Mouse (Mus musculus): ENCODE measurements around the gene Prc1. TPM values are rescaled to one million over a fixed set of nuclear protein-coding genes. Genes with fewer than 3 reads are reported as not detected.

Gene Prc1
- polyA plus RNA-seq, 2 experiments, result 76.5 to 131 TPM

DNA sequence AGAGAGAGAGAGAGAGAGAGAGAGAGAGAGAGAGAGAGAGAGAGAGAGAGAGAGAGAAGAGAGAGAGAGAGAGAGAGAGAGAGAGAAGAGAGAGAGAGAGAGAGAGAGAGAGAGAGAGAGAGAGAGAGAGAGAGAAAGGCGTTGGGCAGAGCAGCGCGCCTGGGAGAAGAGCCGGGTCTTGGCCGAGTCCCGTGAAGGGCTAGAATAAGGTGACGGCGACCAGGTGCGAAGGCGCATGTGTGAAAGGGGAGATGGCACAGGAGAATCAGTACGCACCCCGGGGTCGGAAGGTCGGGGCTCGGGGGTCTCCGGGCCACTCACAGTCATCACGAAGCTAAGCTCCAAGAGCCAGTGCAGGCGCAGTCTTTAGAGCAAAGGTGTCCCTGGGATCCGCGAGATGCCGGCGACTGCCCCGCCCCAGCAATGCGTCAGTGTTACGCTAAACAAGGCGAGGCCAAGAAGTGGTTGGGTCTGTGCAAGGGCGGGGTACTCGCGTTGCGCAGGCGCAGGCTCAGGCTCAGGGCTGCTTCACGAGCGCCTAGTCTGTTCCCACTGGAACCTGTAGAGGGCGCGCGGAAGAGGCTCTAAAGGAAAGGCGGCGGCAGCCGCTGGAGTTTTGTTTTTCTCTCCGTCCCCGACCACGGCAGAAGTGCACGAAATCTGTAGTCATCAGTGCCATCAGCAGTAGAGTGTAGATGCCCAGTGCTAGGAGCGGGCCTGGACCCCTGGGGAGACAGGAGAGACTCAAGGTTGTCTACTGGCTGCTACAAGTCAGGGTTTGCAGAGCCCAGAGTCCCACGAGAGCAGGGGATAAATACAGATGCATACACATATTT is 45.8 kb downstream of the Prc1 start:
- TF ChIP-seq CTCF (IDR thresholded peaks at IDR 0.05; ENCODE audit: low read depth) (peak; percentile 95), EP300 (IDR thresholded peaks at IDR 0.05; ENCODE audit: low read depth) (no peak)
- peak; percentile 96 to 98 (median 96) for DNase-seq (ENCODE audit: low read depth in 3 of 3, low spot score in 3 of 3)
- Histone ChIP-seq H3K27ac (peak overlapping the region; percentile 73), H3K4me1 (replicated peaks; ENCODE audit: control insufficient read depth in 2 of 2, insufficient read depth in 2 of 2, low read length in 1 of 2) (peaks cover 6 to 31% of the 10 kb centered on the region in 2 experiments; a peak in 3 of 4 replicates), H3K9me3 (ENCODE audit: control insufficient read depth, low read length) (no peaks in the 10 kb centered on the region), H3K36me3 (replicated peaks; ENCODE audit: control insufficient read depth, insufficient read depth, low read depth) (peaks cover 11% of the 10 kb centered on the region), H3K4me2 (ENCODE audit: low read depth) (peak overlapping the region; percentile 77), H3K4me3 (ENCODE audit: insufficient read depth in 1 of 2, low read depth in 2 of 2, low read length in 2 of 2) (peak overlapping the region; percentile 64 to 86), H3K9ac (replicated peaks) (peak overlapping the region; percentile 85), H3K27me3 (ENCODE audit: control insufficient read depth, insufficient read depth, low read length) (no peaks in the 10 kb centered on the region)
- under 1% methylated on average over 45 of the region's 45 CpGs for WGBS (ENCODE audit: insufficient replicate concordance)
- peak; percentile 98 for ATAC-seq (ENCODE audit: insufficient read depth)

GRCm38 (mm10) chr7:80340793-80341192 is 46.5 kb downstream of the Prc1 start, which contains the start of gene Unc45a:
TSS of gene Unc45a (minus strand) at chr7:80341005.
- H3K36me3 ChIP-seq (replicated peaks; ENCODE audit: control insufficient read depth, insufficient read depth, low read depth), result peaks cover 10% of the 10 kb centered on the region
- peak; percentile 36 for ATAC-seq (ENCODE audit: insufficient read depth)
- H3K4me2 ChIP-seq (ENCODE audit: low read depth), result peak within 1 kb of the TSS; percentile 77
- H3K27ac ChIP-seq, result peak within 1 kb of the TSS; percentile 73
- no peaks in the 10 kb centered on the region for H3K27me3 ChIP-seq (ENCODE audit: control insufficient read depth, insufficient read depth, low read length)
- peak within 1 kb of the TSS; percentile 64 to 86 for H3K4me3 ChIP-seq (ENCODE audit: insufficient read depth in 1 of 2, low read depth in 2 of 2, low read length in 2 of 2)
- H3K4me1 ChIP-seq (replicated peaks; ENCODE audit: control insufficient read depth in 2 of 2, insufficient read depth in 2 of 2, low read length in 1 of 2), result peaks cover 6 to 31% of the 10 kb centered on the region in 2 experiments; a peak in 3 of 4 replicates
- H3K9ac ChIP-seq (replicated peaks), result peak within 1 kb of the TSS; percentile 85
- peak; percentile 63 to 74 (median 67) for DNase-seq (ENCODE audit: low read depth in 3 of 3, low spot score in 3 of 3)
- TF ChIP-seq EP300 (IDR thresholded peaks at IDR 0.05; ENCODE audit: low read depth) (no peak), CTCF (IDR thresholded peaks at IDR 0.05; ENCODE audit: low read depth) (peak; percentile 88)
- WGBS (ENCODE audit: insufficient replicate concordance), result 2% methylated on average over 11 of the region's 11 CpGs
- no peaks in the 10 kb centered on the region for H3K9me3 ChIP-seq (ENCODE audit: control insufficient read depth, low read length)

DNA sequence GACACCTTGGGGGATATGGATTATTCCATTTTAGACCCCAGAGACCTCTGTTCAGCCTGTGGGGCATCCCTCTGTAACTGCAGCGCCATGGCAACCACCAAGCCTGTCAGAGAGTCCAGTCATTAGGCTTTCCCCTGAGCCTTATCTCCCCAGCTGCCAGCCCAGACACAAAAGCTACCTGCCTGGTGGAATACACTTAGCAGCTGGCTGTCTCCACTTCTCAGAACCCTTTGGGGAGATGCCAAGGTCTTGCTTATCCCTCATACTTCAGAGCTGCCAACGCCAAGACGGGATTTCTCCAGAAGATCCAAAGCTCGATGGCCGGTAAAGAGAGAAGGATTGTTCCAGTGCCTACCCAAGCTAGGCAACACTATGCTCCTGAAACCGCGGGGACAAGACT is 47.5 kb downstream of the Prc1 start:
- no peaks in the 10 kb centered on the region for H3K27me3 ChIP-seq (ENCODE audit: control insufficient read depth, insufficient read depth, low read length)
- no peaks in the 10 kb centered on the region for H3K9me3 ChIP-seq (ENCODE audit: control insufficient read depth, low read length)
- TF ChIP-seq EP300 (IDR thresholded peaks at IDR 0.05; ENCODE audit: low read depth) (no peak), CTCF (IDR thresholded peaks at IDR 0.05; ENCODE audit: low read depth) (no peak)
- H3K36me3 ChIP-seq (replicated peaks; ENCODE audit: control insufficient read depth, insufficient read depth, low read depth), result no peaks in the 10 kb centered on the region; the same call in 1 of the 2 replicates
- no peak overlapping the region for H3K4me3 ChIP-seq (ENCODE audit: insufficient read depth in 1 of 2, low read depth in 2 of 2, low read length in 2 of 2)
- no peak for ATAC-seq (ENCODE audit: insufficient read depth)
- H3K4me2 ChIP-seq (ENCODE audit: low read depth), result no peak overlapping the region
- H3K9ac ChIP-seq (replicated peaks), result no peak overlapping the region
- H3K27ac ChIP-seq, result no peak overlapping the region
- 65% methylated on average over 7 of the region's 7 CpGs for WGBS (ENCODE audit: insufficient replicate concordance)
- H3K4me1 ChIP-seq (replicated peaks; ENCODE audit: control insufficient read depth in 2 of 2, insufficient read depth in 2 of 2, low read length in 1 of 2), result peaks cover 6 to 34% of the 10 kb centered on the region in 2 experiments; a peak in 3 of 4 replicates
- DNase-seq (ENCODE audit: low read depth in 3 of 3, low spot score in 3 of 3), result no peak

- DNase-seq (ENCODE audit: low read depth in 3 of 3, low spot score in 3 of 3) (peak; percentile 83 to 85 (median 85)), ATAC-seq (ENCODE audit: insufficient read depth) (peak; percentile 21; the same call in 1 of the 2 replicates)
- Histone ChIP-seq H3K4me2 (ENCODE audit: low read depth) (peak within 1 kb of the TSS; percentile 83), H3K9ac (replicated peaks) (peak within 1 kb of the TSS; percentile 83), H3K36me3 (replicated peaks; ENCODE audit: control insufficient read depth, insufficient read depth, low read depth) (no peaks in the 10 kb centered on the region), H3K9me3 (ENCODE audit: control insufficient read depth, low read length) (no peaks in the 10 kb centered on the region), H3K4me3 (ENCODE audit: insufficient read depth in 1 of 2, low read depth in 2 of 2, low read length in 2 of 2) (peak within 1 kb of the TSS; percentile 62 to 69), H3K27me3 (ENCODE audit: control insufficient read depth, insufficient read depth, low read length) (no peaks in the 10 kb centered on the region), H3K27ac (no peak within 1 kb of the TSS; the same call in 1 of the 2 replicates), H3K4me1 (replicated peaks; ENCODE audit: control insufficient read depth in 2 of 2, insufficient read depth in 2 of 2, low read length in 1 of 2) (peaks cover 6 to 39% of the 10 kb centered on the region in 2 experiments; a peak in 3 of 4 replicates)
- TF ChIP-seq CTCF (IDR thresholded peaks at IDR 0.05; ENCODE audit: low read depth), result peak; percentile 87
- no peak for TF ChIP-seq EP300 (IDR thresholded peaks at IDR 0.05; ENCODE audit: low read depth)
- WGBS (ENCODE audit: insufficient replicate concordance), result under 1% methylated on average over 25 of the region's 25 CpGs
Measured at GRCm38 (mm10) chr7:80342858-80343257, 48.6 kb downstream of the Prc1 start, which contains the start of gene Hddc3. TSS of gene Hddc3 (plus strand) at chr7:80343104.

Measured in liver, embryonic 14.5 days (tissue).